Mouse (Mus musculus): ENCODE measurements around the gene Cdc27.
A peak's percentile ranks its signal among the peaks of the same experiment; 100 is the strongest.
"Not testable (repeated sequence)": the region's sequence is repeated elsewhere in the genome, so short reads cannot be mapped to it uniquely, and the experiment has no call there.

Gene Cdc27

DNA sequence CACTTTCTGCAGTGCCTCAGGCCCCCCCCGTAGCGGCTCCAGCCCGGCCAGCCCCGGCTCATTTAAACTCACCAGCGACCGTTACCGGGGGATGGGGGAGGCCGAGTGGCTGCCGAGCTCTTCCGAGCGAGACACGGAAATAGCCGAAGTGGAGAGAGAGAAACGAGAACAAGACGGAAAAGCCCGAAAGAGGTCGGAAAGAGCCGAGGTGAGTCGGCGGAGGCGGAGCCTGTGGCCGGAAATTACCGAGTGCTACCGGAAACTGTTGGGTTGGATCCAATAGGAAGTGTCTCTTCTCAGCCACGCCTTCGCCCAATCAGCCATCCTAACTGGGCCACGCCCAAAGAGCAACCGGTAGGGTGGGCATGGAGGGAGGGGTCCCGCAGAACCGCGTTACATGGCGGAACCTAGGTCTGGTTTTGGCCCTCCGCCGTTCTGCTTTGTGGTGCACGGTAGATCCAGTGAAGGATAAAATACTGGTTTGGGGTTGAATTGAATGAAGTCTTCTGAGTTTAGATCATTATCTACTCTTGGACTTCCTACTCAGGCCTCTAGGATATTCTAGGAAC is at the start of gene Cdc27, which contains the start of gene Myl4:
Cdc27 (minus strand) TSS at position 215 of the 569 bp plus-strand sequence.
Myl4 (plus strand) TSS at position 258 of the 569 bp plus-strand sequence.
- peak; percentile 99 to 100 for DNase-seq

GRCm38 (mm10) chr11:104599265-104599945 is 49.0 kb upstream of the Cdc27 start:
- DNase-seq = no peak

- DNase-seq = no peak
These were observed 45.9 kb upstream of the Cdc27 start for GRCm38 (mm10) chr11:104596365-104596764.

- DNase-seq = no peak
These were observed 41.8 kb upstream of the Cdc27 start for GRCm38 (mm10) chr11:104592066-104592835.

GRCm38 (mm10) chr11:104590148-104590547 is 39.7 kb upstream of the Cdc27 start:
- peak; percentile 54 to 75 for DNase-seq

DNA sequence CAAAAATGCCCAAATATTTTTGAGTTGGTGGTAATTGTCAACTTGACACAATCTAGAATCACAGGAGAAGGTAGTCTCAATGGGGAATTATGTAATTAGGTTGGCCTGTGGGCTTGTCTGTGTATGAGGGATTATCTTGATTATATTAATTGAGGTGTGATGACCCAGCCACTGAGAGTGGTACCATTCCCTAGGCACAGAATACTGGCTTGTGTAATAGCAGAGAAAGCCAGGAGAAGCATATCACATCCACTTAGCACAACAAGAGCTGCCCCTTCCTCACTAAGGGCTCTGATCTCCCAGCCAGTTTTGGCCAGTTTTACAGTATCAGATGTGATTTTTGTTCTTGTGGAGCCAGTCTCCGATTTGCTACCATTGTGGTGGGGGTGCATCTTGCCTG is 39.1 kb upstream of the Cdc27 start:
- DNase-seq = no peak

GRCm38 (mm10) chr11:104588513-104588912 is 38.1 kb upstream of the Cdc27 start:
- DNase-seq = no peak

DNA sequence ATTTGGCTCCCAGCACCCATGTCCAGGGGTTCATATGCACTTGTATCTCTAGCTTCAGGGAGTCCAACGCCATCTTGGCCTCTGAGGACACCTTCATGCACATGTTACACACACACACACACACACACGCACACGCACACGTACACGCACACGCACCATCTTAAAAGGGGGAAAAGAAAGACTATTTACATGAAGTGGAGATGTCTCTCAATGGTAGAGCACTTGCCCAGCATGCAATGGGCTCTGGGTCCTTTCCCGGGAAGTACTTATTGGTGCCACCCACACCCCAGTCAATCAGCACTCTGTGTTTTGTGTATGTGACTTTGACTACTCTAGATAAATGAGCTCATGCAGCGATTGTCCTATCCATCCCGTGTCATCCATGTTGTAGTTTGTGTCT is 37.5 kb upstream of the Cdc27 start:
- no peak for DNase-seq

DNA sequence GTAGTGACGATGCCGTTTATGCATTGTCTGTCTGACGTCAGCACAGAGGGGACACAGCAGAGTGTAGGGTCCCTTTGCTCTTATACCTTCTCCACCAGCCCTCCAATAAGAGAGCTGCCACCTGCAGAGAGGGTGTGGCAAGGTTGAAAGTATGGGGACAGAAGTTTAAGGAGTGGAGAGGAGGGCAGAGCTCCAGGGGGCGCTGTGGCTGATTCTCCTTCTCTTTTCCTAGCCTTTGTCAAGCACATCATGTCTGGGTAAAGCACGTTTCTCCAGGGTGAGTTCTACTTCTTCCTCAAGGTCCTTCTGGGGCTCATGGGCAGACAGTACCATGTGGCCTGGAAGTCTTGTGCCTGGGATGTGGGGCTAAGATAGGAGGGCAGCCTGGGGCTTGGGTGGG is 35.1 kb upstream of the Cdc27 start:
- DNase-seq = no peak

DNA sequence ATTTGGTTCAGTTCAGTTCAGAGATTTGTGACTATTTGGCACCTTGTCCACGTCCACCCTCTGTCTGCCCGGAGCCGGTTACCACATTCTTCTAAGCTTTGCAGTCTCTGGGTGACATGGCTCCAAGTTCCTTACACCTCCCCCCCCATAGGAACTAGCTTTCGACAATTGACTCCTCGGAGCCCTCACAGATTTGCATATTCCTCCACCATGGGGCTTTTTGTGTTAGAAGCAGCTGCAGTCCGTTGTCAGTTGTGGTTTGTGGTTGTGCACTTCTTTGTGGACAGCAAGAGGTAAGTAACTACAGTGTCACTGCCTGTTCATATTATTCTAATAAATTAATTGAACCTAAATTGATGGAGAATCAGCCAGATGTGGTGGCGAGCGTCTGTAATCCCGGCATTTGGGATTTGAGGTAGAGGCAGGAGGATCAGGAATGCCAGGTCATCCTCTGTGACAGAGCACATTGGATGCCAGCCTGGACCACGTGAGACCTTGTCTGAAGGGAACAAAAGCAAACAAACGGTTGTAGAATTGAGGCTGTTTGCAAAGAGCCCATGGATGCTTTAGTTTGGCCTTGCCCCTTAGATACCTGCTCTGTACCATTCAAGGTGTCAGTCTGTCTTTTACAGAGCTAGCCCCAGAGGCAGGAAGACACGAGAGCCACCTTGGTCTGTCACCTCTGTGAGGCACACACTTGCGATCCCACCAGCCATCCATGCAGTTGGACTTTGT is 32.4 kb upstream of the Cdc27 start:
- DNase-seq = peak; percentile 24 to 33

DNA sequence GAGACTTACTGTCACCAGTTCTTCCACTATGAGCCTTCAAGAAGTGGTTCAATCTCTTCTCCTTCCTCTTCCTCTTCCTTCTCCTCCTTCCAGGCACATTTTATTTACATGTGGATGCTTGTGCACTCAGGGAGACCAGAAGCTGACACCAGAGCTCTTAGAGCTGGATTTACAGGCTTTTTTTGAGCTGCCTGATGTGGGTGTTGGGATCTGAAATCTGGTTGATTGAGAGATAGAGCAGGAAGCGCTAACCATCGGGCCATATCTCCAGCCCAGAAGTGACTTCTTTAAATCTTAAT is 31.8 kb upstream of the Cdc27 start:
- no peak for DNase-seq

- DNase-seq = peak; percentile 35 to 41
These were observed 31.3 kb upstream of the Cdc27 start for GRCm38 (mm10) chr11:104581446-104582307.

DNA sequence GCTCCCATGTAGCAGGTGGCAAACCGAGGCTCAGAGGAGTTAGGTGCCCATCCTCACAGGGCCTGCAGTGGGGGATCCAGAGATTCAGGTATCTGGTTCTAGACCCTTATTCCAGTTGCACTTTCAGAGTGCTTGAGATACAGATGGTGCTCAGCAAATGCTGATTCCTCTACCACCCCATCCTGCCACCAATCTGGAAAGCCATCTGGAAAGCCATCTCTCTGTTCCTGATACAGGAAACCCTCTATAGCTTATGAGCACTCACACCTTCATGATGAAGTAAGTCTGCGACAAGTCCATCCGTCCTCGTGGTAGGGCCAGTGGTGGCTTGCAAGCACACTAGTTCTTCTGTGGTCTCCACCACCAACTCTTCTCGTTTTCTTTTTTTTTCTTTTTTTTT is 30.2 kb upstream of the Cdc27 start:
- DNase-seq = no peak

DNA sequence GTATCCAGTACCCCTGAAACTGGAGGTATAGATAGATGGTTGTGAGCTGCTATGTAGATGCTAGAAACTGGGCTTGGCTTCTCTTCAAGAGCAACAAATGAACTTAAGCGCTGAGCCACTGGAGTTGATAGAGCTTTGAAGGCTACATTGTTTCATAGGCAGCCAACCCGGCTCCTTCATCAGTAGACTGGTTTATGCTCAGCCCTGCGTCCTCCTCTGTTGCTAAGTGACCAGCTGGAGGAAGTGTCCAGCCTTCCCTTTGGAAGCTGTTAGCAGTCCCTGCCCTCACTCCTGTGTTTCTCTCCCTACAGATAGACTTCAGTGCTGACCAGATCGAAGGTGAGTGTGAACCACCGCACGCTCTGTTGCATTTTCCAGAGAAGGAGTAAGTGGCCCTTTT is 29.7 kb upstream of the Cdc27 start:
- DNase-seq = no peak

DNA sequence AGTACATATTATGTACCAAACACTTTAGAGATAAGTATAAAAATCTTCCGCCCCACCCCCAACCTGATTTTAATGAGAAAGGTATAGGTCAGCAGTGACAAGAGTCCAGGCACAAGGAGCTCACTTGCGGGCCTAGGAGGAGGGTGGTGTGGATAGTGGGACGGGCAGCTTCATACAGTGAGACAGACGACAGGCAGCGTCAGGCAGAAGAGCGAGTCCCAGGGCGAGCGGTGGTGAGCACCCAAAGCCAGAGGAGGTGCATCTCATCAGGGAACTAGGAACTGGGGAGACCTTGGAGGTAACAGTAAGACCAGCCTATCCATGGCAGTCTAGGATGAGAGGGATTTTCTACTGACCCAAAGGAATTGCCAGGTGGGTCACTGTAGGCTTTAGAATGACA is 29.2 kb upstream of the Cdc27 start:
- DNase-seq = no peak

- DNase-seq = no peak
These were observed 28.7 kb upstream of the Cdc27 start for GRCm38 (mm10) chr11:104579084-104579483.

GRCm38 (mm10) chr11:104578074-104578473 is 27.7 kb upstream of the Cdc27 start:
- no peak for DNase-seq

GRCm38 (mm10) chr11:104576772-104577612 is 26.6 kb upstream of the Cdc27 start:
- no peak for DNase-seq

- DNase-seq = no peak
These were observed 22.1 kb upstream of the Cdc27 start for GRCm38 (mm10) chr11:104572566-104572965.

GRCm38 (mm10) chr11:104572091-104572490 is 21.7 kb upstream of the Cdc27 start:
- no peak for DNase-seq

DNA sequence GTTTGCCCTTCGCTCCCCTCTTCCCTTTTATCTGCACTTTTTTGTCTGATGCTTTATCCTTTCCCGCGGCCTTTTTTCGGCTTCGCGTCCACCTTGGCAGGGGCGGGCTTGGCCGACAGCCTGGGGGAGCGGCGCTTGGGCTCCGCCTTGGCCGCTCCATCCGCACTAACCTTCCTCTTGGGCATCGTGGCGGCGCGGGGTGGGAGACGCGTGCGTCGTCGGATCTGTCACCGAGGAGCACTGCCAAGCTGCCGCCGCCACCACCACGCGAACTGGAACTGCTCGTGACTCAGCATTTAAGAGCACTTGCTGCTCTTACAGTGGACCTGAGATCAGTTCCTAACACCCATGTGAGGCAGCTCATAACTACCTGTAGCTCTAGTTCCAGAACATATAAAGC is 21.0 kb upstream of the Cdc27 start:
- not testable (repeated sequence) for DNase-seq
